Mouse (Mus musculus): ENCODE results near the gene Mgat1. TPM values are rescaled to one million over a fixed set of nuclear protein-coding genes. Genes with fewer than 3 reads are reported as not detected.

Mgat1 gene
- total RNA-seq, 1 experiment from 2014 or later = 134 TPM

GRCm38 (mm10) chr11:49237532-49237931 is 6.5 kb upstream of the Mgat1 start:
- ATAC-seq (ENCODE audit: extremely low read depth, insufficient number of reproducible peaks, low FRiP score, poor library complexity, severe bottlenecking) = no peak

DNA sequence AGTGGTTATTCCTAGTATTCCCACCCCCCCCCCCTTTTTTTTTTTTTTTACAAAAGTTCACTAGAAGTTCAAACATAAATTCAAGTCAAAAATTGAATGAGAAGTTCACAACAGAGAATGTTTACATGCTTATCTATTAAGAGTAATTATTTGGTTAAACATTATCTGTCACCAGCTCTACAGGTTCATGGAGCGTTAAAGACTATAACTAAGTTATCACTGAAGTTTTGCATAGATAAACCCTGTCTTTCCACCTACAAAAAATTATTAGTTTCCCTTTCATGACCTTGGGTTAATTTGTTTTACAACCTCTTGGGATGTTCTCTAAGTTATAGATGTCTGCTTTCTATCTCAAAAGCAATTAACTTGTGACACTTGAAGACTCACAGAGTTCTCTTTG is 3.7 kb upstream of the Mgat1 start:
- ATAC-seq (ENCODE audit: extremely low read depth, insufficient number of reproducible peaks, low FRiP score, poor library complexity, severe bottlenecking) = no peak

DNA sequence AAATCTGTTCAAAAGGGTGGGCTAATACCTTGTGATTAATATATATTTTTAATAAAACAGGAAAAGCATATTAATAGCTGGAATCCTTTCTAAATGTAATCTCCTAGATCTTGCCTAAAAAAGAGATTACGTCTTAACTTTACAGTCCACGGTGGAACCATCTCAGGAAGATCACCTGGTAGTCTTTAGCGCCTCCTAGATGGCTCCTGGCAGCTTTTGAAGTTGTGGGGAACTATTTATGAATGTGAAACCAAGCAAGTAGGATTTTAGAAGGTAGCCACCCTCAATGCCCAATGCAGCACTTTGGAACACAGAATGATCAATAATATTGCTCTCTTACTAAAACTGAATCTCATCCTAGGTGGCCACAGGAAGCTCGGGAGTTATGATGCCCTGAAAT is 3.1 kb upstream of the Mgat1 start:
- no peak for ATAC-seq (ENCODE audit: extremely low read depth, insufficient number of reproducible peaks, low FRiP score, poor library complexity, severe bottlenecking)

GRCm38 (mm10) chr11:49241471-49241870 is 2.5 kb upstream of the Mgat1 start:
- no peak for ATAC-seq (ENCODE audit: extremely low read depth, insufficient number of reproducible peaks, low FRiP score, poor library complexity, severe bottlenecking)

- ATAC-seq (ENCODE audit: extremely low read depth, insufficient number of reproducible peaks, low FRiP score, poor library complexity, severe bottlenecking) = no peak
Observed at GRCm38 (mm10) chr11:49242944-49243626, 906 bp upstream of the Mgat1 start.

DNA sequence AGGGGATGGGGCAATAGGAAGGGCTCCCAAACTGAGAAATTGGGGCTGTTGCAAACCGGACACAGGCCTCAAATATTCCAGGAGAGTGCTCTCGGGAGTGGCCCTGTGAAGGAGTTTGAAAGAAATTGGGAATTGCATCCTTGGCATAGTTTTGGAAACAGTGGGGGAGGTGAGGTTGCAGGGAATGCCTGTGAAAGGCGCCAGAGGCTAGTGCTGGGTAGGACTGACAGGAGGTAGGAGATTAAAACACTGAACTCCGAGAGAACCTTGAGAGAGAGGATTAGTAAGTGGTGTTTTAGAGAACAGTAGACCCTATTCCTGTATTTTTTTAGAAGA is 572 bp downstream of the Mgat1 start:
- no peak for ATAC-seq (ENCODE audit: extremely low read depth, insufficient number of reproducible peaks, low FRiP score, poor library complexity, severe bottlenecking)

GRCm38 (mm10) chr11:49245176-49245575 is 1.2 kb downstream of the Mgat1 start:
- no peak for ATAC-seq (ENCODE audit: extremely low read depth, insufficient number of reproducible peaks, low FRiP score, poor library complexity, severe bottlenecking)

GRCm38 (mm10) chr11:49245634-49246415 is 1.8 kb downstream of the Mgat1 start:
- no peak for ATAC-seq (ENCODE audit: extremely low read depth, insufficient number of reproducible peaks, low FRiP score, poor library complexity, severe bottlenecking)

GRCm38 (mm10) chr11:49246523-49246922 is 2.5 kb downstream of the Mgat1 start:
- no peak for ATAC-seq (ENCODE audit: extremely low read depth, insufficient number of reproducible peaks, low FRiP score, poor library complexity, severe bottlenecking)

DNA sequence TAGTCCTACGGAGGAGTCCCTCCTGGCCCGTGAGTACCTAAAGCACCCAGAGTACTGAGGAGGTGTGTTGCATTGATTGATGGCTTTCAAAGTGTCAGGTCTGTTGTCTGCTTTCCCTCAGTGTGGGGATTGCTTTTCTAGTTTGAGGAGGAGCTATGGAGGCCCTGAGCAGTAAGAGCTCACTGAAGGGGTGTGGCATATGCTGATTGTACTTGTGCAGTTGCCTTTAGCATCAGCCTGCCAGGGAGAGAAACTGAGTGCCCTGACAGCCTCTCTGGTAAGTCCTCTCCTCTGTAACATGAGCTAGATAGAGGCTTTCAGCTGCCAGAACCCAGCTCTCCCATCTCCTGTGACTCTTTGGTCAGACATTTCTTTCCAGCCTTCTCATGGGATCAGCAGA is 3.3 kb downstream of the Mgat1 start:
- no peak for ATAC-seq (ENCODE audit: extremely low read depth, insufficient number of reproducible peaks, low FRiP score, poor library complexity, severe bottlenecking)

DNA sequence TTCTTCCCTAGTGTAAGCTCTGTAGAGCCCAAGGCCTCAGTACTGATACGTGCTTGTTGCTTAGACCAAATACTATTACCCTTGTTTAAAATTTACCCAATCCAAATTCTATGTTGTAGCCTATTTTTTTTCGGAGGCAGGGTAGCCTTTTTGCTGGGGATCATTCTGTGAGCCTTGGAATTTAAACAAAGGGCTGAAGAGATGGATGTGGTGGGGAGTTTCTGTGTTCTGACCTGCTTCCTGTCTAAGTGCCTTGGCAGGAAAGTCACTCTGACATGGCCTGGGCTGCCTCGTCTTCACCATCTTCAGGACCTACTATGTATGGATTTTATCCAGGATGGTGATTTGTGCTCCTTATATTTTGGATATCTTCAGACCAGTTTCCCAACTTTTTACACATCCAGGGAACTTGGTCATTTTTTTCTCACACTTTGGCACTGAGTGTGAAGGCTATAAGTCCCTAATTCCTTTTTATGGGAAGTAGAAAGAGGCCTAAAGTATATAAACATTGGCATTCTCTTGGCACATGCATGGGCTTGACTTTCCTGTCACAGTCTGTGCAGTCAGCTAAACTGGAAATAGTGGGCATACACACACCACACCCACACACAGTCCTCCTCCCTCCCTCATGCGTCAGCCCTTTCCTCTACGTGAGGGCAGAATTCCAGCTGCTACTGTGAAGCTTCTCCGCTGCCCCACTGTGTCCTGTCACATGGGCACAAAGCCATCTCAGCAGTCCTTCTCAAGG is 4.4 kb downstream of the Mgat1 start:
- ATAC-seq (ENCODE audit: extremely low read depth, insufficient number of reproducible peaks, low FRiP score, poor library complexity, severe bottlenecking) = no peak

- ATAC-seq (ENCODE audit: extremely low read depth, insufficient number of reproducible peaks, low FRiP score, poor library complexity, severe bottlenecking) = no peak
Observed at GRCm38 (mm10) chr11:49248974-49249700, 5.1 kb downstream of the Mgat1 start.

DNA sequence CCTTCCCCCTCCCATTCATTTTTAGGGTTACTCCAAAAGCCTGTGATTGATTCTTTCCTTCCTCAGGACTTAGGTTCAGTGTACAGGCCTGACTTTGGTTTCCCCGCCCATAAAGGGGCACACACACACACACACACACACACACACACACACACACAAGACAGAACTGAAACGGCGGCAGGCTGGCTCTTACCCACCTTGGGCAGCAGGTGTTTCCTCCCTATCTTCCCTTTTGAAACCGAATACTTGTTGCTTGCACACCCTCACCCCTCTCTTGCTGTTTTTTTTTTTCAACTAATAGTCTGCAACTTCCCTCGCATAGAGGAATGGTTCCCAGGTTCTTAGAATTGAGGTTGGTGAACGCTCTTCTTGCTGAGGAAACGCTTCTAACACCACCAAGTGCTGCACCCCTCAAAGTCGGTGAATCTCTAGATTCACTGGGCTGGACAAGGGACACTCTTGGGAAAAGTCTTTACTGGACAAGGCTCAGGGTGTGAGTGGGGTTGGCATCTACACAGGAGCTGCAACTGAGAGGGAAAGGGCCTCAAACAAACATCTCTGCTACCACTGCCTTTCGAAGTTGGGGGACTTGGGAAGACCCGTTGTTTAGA is 5.9 kb downstream of the Mgat1 start:
- peak; percentile 73 for ATAC-seq (ENCODE audit: extremely low read depth, insufficient number of reproducible peaks, low FRiP score, poor library complexity, severe bottlenecking)

- peak; percentile 61 for ATAC-seq (ENCODE audit: extremely low read depth, insufficient number of reproducible peaks, low FRiP score, poor library complexity, severe bottlenecking)
Observed at GRCm38 (mm10) chr11:49250422-49251379, 6.7 kb downstream of the Mgat1 start.

DNA sequence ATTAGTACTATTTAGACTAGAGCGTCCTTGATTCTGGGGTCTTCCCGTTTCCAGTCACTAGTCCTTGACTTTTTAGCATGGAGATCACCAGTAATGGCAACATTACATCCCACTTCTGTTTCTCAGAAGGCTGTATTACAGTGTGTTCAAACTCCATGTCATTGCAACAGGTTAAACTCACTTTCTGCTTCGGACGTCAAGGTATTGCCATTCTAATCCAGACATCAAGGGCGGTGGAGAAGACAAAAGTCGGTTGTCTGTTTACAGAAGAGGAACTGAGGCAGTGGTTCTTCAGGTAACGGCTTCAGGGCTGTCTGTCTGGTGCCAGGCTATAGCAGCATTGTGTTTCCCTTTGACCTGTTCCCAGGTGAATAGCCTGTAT is 7.4 kb downstream of the Mgat1 start:
- no peak for ATAC-seq (ENCODE audit: extremely low read depth, insufficient number of reproducible peaks, low FRiP score, poor library complexity, severe bottlenecking)

GRCm38 (mm10) chr11:49252048-49252447 is 8.1 kb downstream of the Mgat1 start:
- ATAC-seq (ENCODE audit: extremely low read depth, insufficient number of reproducible peaks, low FRiP score, poor library complexity, severe bottlenecking) = no peak

DNA sequence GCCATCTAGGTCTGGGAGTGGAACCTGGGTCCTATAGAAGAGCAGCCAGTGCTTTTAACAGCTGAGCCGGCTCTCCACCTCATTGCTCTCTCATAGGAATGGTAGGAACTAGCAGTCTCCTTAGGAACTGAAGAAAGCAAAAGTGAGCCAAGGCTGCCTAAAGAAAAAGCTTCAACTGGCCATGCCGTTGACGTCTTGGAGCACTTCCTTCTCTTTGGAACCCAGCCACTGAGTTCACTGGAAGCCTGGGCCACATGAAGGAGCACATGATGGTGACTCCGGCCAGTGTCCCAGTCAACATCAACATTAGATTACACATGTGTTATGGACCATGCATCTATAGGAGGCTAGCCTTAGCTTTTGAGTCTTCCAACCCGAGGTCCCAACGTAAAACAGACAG is 9.0 kb downstream of the Mgat1 start:
- no peak for ATAC-seq (ENCODE audit: extremely low read depth, insufficient number of reproducible peaks, low FRiP score, poor library complexity, severe bottlenecking)

- ATAC-seq (ENCODE audit: extremely low read depth, insufficient number of reproducible peaks, low FRiP score, poor library complexity, severe bottlenecking) = no peak
Observed at GRCm38 (mm10) chr11:49259296-49259695, 15.3 kb downstream of the Mgat1 start.
